Mouse (Mus musculus) forebrain, embryonic 14.5 days (tissue): ENCODE results near the gene Sult2b1. TPM values are rescaled to one million over a fixed set of nuclear protein-coding genes. Genes with fewer than 3 reads are reported as not detected.

ENCODE experiments used
- ATAC-seq: fragments of 200-750 bp; cut with Nextera tagmentation; 2 replicates; pipeline ENCODE4 v1.8.0; 2017; ENCODE audit warnings: mild to moderate bottlenecking, moderate library complexity
- DNase-seq: peaks from one replicate; pipeline ENCODE4 v3.0.0-alpha.2; 2015; ENCODE audit warnings: low spot score
- H3K27ac ChIP-seq: fragments of 300-500 bp; sonication (generic); 2 replicates; pipeline ENCODE4 v1.5.1; 2014; ENCODE audit warnings: low read depth, mild to moderate bottlenecking, control low read depth, low read length, moderate library complexity
- H3K27me3 ChIP-seq: fragments of 300-500 bp; sonication (generic); replicated peaks from 2 replicates; pipeline ENCODE4 v1.6.1; 2014; ENCODE audit warnings: low read length, control low read depth, mixed read lengths; ENCODE audit not compliant: control insufficient read depth, insufficient read depth
- H3K36me3 ChIP-seq: fragments of 300-500 bp; sonication (generic); 2 replicates; pipeline ENCODE4 v1.6.1; 2014; ENCODE audit warnings: low read length, control low read depth; ENCODE audit not compliant: control insufficient read depth, insufficient read depth
- H3K4me1 ChIP-seq: fragments of 300-500 bp; sonication (generic); 2 replicates; pipeline ENCODE4 v1.6.1; 2014; ENCODE audit warnings: antibody characterized with exemption, low read length, control low read depth; ENCODE audit not compliant: control insufficient read depth, insufficient read depth
- H3K4me2 ChIP-seq: fragments of 300-500 bp; sonication (generic); 2 replicates; pipeline ENCODE4 v1.6.1; 2014; ENCODE audit warnings: mild to moderate bottlenecking, control low read depth, low read length
- H3K4me3 ChIP-seq: fragments of 300-500 bp; sonication (generic); 2 replicates; pipeline ENCODE4 v1.5.1; 2014; ENCODE audit warnings: low read depth, low read length, control low read depth
- H3K9ac ChIP-seq: fragments of 300-500 bp; sonication (generic); 2 replicates; pipeline ENCODE4 v1.6.1; 2014; ENCODE audit warnings: mild to moderate bottlenecking, low read length, control low read depth, moderate library complexity
- H3K9me3 ChIP-seq: fragments of 300-500 bp; sonication (generic); replicated peaks from 2 replicates; pipeline ENCODE4 v1.6.1; 2016; ENCODE audit warnings: low read length, control low read depth, mixed read lengths; ENCODE audit not compliant: control insufficient read depth
- WGBS: fragments of 180-500 bp; shearing (Covaris S2); extraction: QIAGEN DNeasy Blood & Tissue Kit; methylation state at CpG from one replicate; pipeline ENCODE4 v1.1.7; 2014; 5-methylcytosine and 5-hydroxymethylcytosine counted together
- polyA plus RNA-seq: library from polyadenylated mRNA; unstranded; fragments of >200 nt; fragmentation: Nextera tagmentation; extraction: Ambion mirVana; gene quantifications from 2 replicates; pipeline ENCODE4 v1.2.1, GENCODE M21; 2014

Sult2b1 gene
- polyA plus RNA-seq, 1 experiment from 2014 or later, result 4.0 TPM

GRCm38 (mm10) chr7:45808471-45808870 is 24.0 kb upstream of the Sult2b1 start:
- Histone ChIP-seq H3K4me2 (no peak overlapping the region), H3K9ac (no peak overlapping the region), H3K4me1 (peaks cover 9% of the 10 kb centered on the region)

GRCm38 (mm10) chr7:45805941-45806340 is 21.5 kb upstream of the Sult2b1 start:
- ATAC-seq, result no peak
- H3K9ac ChIP-seq, result no peak overlapping the region
- no peaks in the 10 kb centered on the region for H3K9me3 ChIP-seq
- H3K4me1 ChIP-seq, result no peaks in the 10 kb centered on the region
- H3K27me3 ChIP-seq, result no peaks in the 10 kb centered on the region
- no peak overlapping the region for H3K4me2 ChIP-seq
- DNase-seq, result no peak
- H3K36me3 ChIP-seq, result peaks cover 86% of the 10 kb centered on the region
- WGBS, result 67% methylated on average over 5 of the region's 5 CpGs
- no peak overlapping the region; the same call in 1 of the 2 replicates for H3K27ac ChIP-seq
- no peak overlapping the region for H3K4me3 ChIP-seq

More at GRCm38 (mm10) chr7:45808471-45808870, 24.0 kb upstream of the Sult2b1 start:
- WGBS, result 38% methylated on average over 10 of the region's 11 CpGs
- Histone ChIP-seq H3K4me3 (no peak overlapping the region), H3K36me3 (peaks cover 84% of the 10 kb centered on the region), H3K9me3 (no peaks in the 10 kb centered on the region), H3K27me3 (no peaks in the 10 kb centered on the region), H3K27ac (no peak overlapping the region)
- no peak for DNase-seq
- no peak for ATAC-seq

- no peaks in the 10 kb centered on the region for H3K9me3 ChIP-seq
- H3K27me3 ChIP-seq, result no peaks in the 10 kb centered on the region
- H3K4me1 ChIP-seq, result peaks cover 8% of the 10 kb centered on the region
- DNase-seq (no peak), ATAC-seq (no peak)
- no peak overlapping the region for H3K27ac ChIP-seq
- no peak overlapping the region for H3K4me3 ChIP-seq
- 92% methylated on average over 6 of the region's 6 CpGs for WGBS
- H3K36me3 ChIP-seq, result peaks cover 75% of the 10 kb centered on the region
- H3K9ac ChIP-seq, result no peak overlapping the region
- H3K4me2 ChIP-seq, result no peak overlapping the region
These were observed 18.1 kb upstream of the Sult2b1 start for GRCm38 (mm10) chr7:45802551-45802950.

GRCm38 (mm10) chr7:45801348-45801747 is 16.9 kb upstream of the Sult2b1 start:
- Histone ChIP-seq H3K4me2 (no peak overlapping the region), H3K4me3 (no peak overlapping the region), H3K36me3 (peaks cover 71% of the 10 kb centered on the region), H3K27ac (no peak overlapping the region), H3K9me3 (no peaks in the 10 kb centered on the region), H3K9ac (no peak overlapping the region), H3K27me3 (0 out of 2 replicates have a peak, but pooled peaks cover 2% of the 10 kb centered on the region), H3K4me1 (peaks cover 9% of the 10 kb centered on the region)
- ATAC-seq, result peak; percentile 67
- peak; percentile 93 for DNase-seq
- WGBS, result 3% methylated on average over 12 of the region's 12 CpGs

- 25% methylated on average over 24 of the region's 25 CpGs for WGBS
- Histone ChIP-seq H3K4me2 (no peak overlapping the region), H3K9me3 (no peaks in the 10 kb centered on the region), H3K4me1 (peaks cover 9% of the 10 kb centered on the region), H3K4me3 (no peak overlapping the region), H3K27ac (no peak overlapping the region), H3K36me3 (peaks cover 71% of the 10 kb centered on the region), H3K27me3 (0 out of 2 replicates have a peak, but pooled peaks cover 4% of the 10 kb centered on the region), H3K9ac (no peak overlapping the region)
- DNase-seq (no peak), ATAC-seq (0 out of 2 replicates have a peak, but pooled peaks have one; percentile 16)
These were observed 16.2 kb upstream of the Sult2b1 start for GRCm38 (mm10) chr7:45800546-45801204.

- H3K9me3 ChIP-seq, result no peaks in the 10 kb centered on the region
- WGBS, result 43% methylated on average over 7 of the region's 7 CpGs
- no peak overlapping the region for H3K4me3 ChIP-seq
- ATAC-seq (no peak), DNase-seq (no peak)
- H3K36me3 ChIP-seq, result peaks cover 77% of the 10 kb centered on the region
- H3K27me3 ChIP-seq, result 0 out of 2 replicates have a peak, but pooled peaks cover 4% of the 10 kb centered on the region
- no peak overlapping the region for H3K4me2 ChIP-seq
- peaks cover 9% of the 10 kb centered on the region for H3K4me1 ChIP-seq
- H3K9ac ChIP-seq, result no peak overlapping the region
- no peak overlapping the region for H3K27ac ChIP-seq
These were observed 15.5 kb upstream of the Sult2b1 start for GRCm38 (mm10) chr7:45800001-45800400.

- H3K4me2 ChIP-seq, result no peak overlapping the region
These were observed 14.5 kb upstream of the Sult2b1 start for GRCm38 (mm10) chr7:45798931-45799330.

GRCm38 (mm10) chr7:45798511-45798836 is 14.0 kb upstream of the Sult2b1 start:
- DNase-seq, result no peak
- Histone ChIP-seq H3K9ac (peak overlapping the region; percentile 58), H3K9me3 (no peaks in the 10 kb centered on the region), H3K27ac (no peak overlapping the region), H3K36me3 (peaks cover 81% of the 10 kb centered on the region), H3K4me2 (peak overlapping the region; percentile 57), H3K27me3 (0 out of 2 replicates have a peak, but pooled peaks cover 4% of the 10 kb centered on the region), H3K4me3 (peak overlapping the region; percentile 22), H3K4me1 (peaks cover 9% of the 10 kb centered on the region)
- WGBS, result 5% methylated on average over 17 of the region's 19 CpGs
- no peak for ATAC-seq

More at GRCm38 (mm10) chr7:45798931-45799330, 14.5 kb upstream of the Sult2b1 start:
- peak overlapping the region; percentile 58; the same call in 1 of the 2 replicates for H3K9ac ChIP-seq
- H3K27ac ChIP-seq, result no peak overlapping the region
- DNase-seq (no peak), ATAC-seq (no peak)
- 0 out of 2 replicates have a peak, but pooled peaks cover 4% of the 10 kb centered on the region for H3K27me3 ChIP-seq
- H3K9me3 ChIP-seq, result no peaks in the 10 kb centered on the region
- 52% methylated on average over 7 of the region's 7 CpGs for WGBS
- no peak overlapping the region for H3K4me3 ChIP-seq
- H3K36me3 ChIP-seq, result peaks cover 81% of the 10 kb centered on the region
- peaks cover 9% of the 10 kb centered on the region for H3K4me1 ChIP-seq
